Mouse (Mus musculus): ENCODE measurements around the gene Elovl7.

Elovl7 gene

GRCm38 (mm10) chr13:108241715-108242114, 27.5 kb downstream of the Elovl7 start:
- DNase-seq (ENCODE audit: low read depth, low spot score), result no peak

- DNase-seq (ENCODE audit: low read depth, low spot score), result no peak
Measured at GRCm38 (mm10) chr13:108245086-108245697, 31.0 kb downstream of the Elovl7 start.

- DNase-seq (ENCODE audit: low read depth, low spot score), result no peak
Measured at GRCm38 (mm10) chr13:108251106-108251505, 36.9 kb downstream of the Elovl7 start.

- no peak for DNase-seq (ENCODE audit: low read depth, low spot score)
Measured at GRCm38 (mm10) chr13:108253977-108254376, 39.8 kb downstream of the Elovl7 start.

GRCm38 (mm10) chr13:108263042-108263441, 48.8 kb downstream of the Elovl7 start:
- no peak for DNase-seq (ENCODE audit: low read depth, low spot score)

- DNase-seq (ENCODE audit: low read depth, low spot score), result no peak
Measured at GRCm38 (mm10) chr13:108265394-108265793, 51.2 kb downstream of the Elovl7 start.

- DNase-seq (ENCODE audit: low read depth, low spot score), result no peak
Measured at GRCm38 (mm10) chr13:108267841-108268634, 53.8 kb downstream of the Elovl7 start.

GRCm38 (mm10) chr13:108271458-108272148, 57.4 kb downstream of the Elovl7 start:
- DNase-seq (ENCODE audit: low read depth, low spot score), result no peak

- DNase-seq (ENCODE audit: low read depth, low spot score), result no peak
Measured at GRCm38 (mm10) chr13:108272332-108272731, 58.1 kb downstream of the Elovl7 start.

- DNase-seq (ENCODE audit: low read depth, low spot score), result no peak
Measured at GRCm38 (mm10) chr13:108273034-108273433, 58.8 kb downstream of the Elovl7 start.

- no peak for DNase-seq (ENCODE audit: low read depth, low spot score)
Measured at GRCm38 (mm10) chr13:108273456-108273855, 59.3 kb downstream of the Elovl7 start.

- DNase-seq (ENCODE audit: low read depth, low spot score), result no peak
Measured at GRCm38 (mm10) chr13:108276561-108276960, 62.4 kb downstream of the Elovl7 start.

GRCm38 (mm10) chr13:108277320-108277719, 63.1 kb downstream of the Elovl7 start:
- DNase-seq (ENCODE audit: low read depth, low spot score), result no peak

- DNase-seq (ENCODE audit: low read depth, low spot score), result no peak
Measured at GRCm38 (mm10) chr13:108278592-108278991, 64.4 kb downstream of the Elovl7 start.

GRCm38 (mm10) chr13:108284312-108284711, 70.1 kb downstream of the Elovl7 start:
- no peak for DNase-seq (ENCODE audit: low read depth, low spot score)

- DNase-seq (ENCODE audit: low read depth, low spot score), result no peak
Measured at GRCm38 (mm10) chr13:108287953-108288352, 73.7 kb downstream of the Elovl7 start.

GRCm38 (mm10) chr13:108289436-108289835, 75.2 kb downstream of the Elovl7 start:
- no peak for DNase-seq (ENCODE audit: low read depth, low spot score)

GRCm38 (mm10) chr13:108290314-108290713, 76.1 kb downstream of the Elovl7 start:
- no peak for DNase-seq (ENCODE audit: low read depth, low spot score)

GRCm38 (mm10) chr13:108297350-108298093, 83.3 kb downstream of the Elovl7 start:
- no peak for DNase-seq (ENCODE audit: low read depth, low spot score)

GRCm38 (mm10) chr13:108298241-108298640, 84.0 kb downstream of the Elovl7 start:
- no peak for DNase-seq (ENCODE audit: low read depth, low spot score)

GRCm38 (mm10) chr13:108300346-108300950, 86.2 kb downstream of the Elovl7 start:
- no peak for DNase-seq (ENCODE audit: low read depth, low spot score)
